Mouse (Mus musculus) liver, adult 2 months (tissue): ENCODE measurements at regions not wholly inside any gene's neighbourhood (a gene's known extent, or its start where the extent isn't known, plus 50 kb on each side); places are given as distances from the start of the nearest gene placed in this dataset.

Experiments used
- CTCF ChIP-seq: fragments of 200-500 bp; IDR thresholded peaks from 2 replicates; pipeline ENCODE4 v1.5.1; 2011; ENCODE audit warnings: low read depth, low read length, control low read depth
- POLR2A ChIP-seq: fragments of 200-500 bp; IDR thresholded peaks from 2 replicates; pipeline ENCODE4 v1.6.1; 2011; ENCODE audit warnings: low read length, control low read depth; ENCODE audit not compliant: insufficient read depth; ENCODE audit errors: extremely low read depth

DNA sequence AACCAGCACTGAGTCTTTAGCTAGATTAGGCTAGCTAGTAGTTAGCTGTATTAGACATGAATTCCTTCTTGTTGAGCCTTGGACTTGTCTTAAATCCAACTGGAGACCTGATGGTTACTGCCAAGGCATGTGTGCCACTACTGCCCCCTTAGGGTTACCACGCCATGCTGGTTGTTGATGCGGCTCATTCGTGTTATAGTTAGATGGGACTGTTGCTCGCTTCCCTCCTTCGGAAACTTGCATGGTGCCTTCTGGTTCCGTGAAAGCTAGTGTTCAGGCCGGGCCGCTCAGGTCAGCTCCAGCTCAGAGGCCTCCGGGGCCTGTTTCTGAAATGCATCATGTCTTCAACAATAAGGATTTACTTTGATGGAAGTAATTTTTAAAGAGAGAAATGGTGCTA, 79.6 kb downstream of the Pttg1 start:
- no peak for TF ChIP-seq CTCF
- no peak for TF ChIP-seq POLR2A
